Mouse (Mus musculus) heart, embryonic 12.5 days (tissue): ENCODE results near the gene Srm. TPM values are rescaled to one million over a fixed set of nuclear protein-coding genes. Genes with fewer than 3 reads are reported as not detected.

ENCODE experiments used
- ATAC-seq: fragments of 200-750 bp; cut with Nextera tagmentation; 2 replicates; pipeline ENCODE4 v1.8.0; 2017; ENCODE audit warnings: moderate TSS enrichment, moderate library complexity; ENCODE audit not compliant: insufficient number of reproducible peaks, low FRiP score
- H3K27ac ChIP-seq: fragments of 300-500 bp; sonication (generic); 2 replicates; pipeline ENCODE4 v1.5.1; 2016; ENCODE audit warnings: mild to moderate bottlenecking, moderate library complexity; ENCODE audit not compliant: poor library complexity, severe bottlenecking
- H3K27me3 ChIP-seq: fragments of 300-500 bp; sonication (generic); replicated peaks from 2 replicates; pipeline ENCODE4 v1.6.1; 2016; ENCODE audit warnings: mild to moderate bottlenecking, moderate library complexity
- H3K36me3 ChIP-seq: fragments of 300-500 bp; sonication (generic); 2 replicates; pipeline ENCODE4 v1.6.1; 2016; ENCODE audit warnings: mild to moderate bottlenecking, moderate library complexity
- H3K4me1 ChIP-seq: fragments of 300-500 bp; sonication (generic); replicated peaks from 2 replicates; pipeline ENCODE4 v1.6.1; 2016; ENCODE audit warnings: mild to moderate bottlenecking
- H3K4me2 ChIP-seq: fragments of 300-500 bp; sonication (generic); 2 replicates; pipeline ENCODE4 v1.6.1; 2016; ENCODE audit warnings: mild to moderate bottlenecking, moderate library complexity
- H3K4me3 ChIP-seq: fragments of 300-500 bp; sonication (generic); 2 replicates; pipeline ENCODE4 v1.5.1; 2016; ENCODE audit warnings: mild to moderate bottlenecking
- H3K9ac ChIP-seq: fragments of 300-500 bp; sonication (generic); 2 replicates; pipeline ENCODE4 v1.6.1; 2016; ENCODE audit warnings: mild to moderate bottlenecking, moderate library complexity
- H3K9me3 ChIP-seq: fragments of 300-500 bp; sonication (generic); replicated peaks from 2 replicates; pipeline ENCODE4 v1.6.1; 2016; ENCODE audit warnings: mild to moderate bottlenecking, moderate library complexity
- WGBS: fragments of 180-500 bp; shearing (Covaris S2); methylation state at CpG from one replicate; pipeline ENCODE4 v1.1.7; 2016; 5-methylcytosine and 5-hydroxymethylcytosine counted together
- polyA plus RNA-seq: library from polyadenylated mRNA; unstranded; fragments of >200 nt; fragmentation: Nextera tagmentation; extraction: Ambion mirVana; gene quantifications from 2 replicates; pipeline ENCODE4 v1.2.1, GENCODE M21; 2016

Gene Srm
- polyA plus RNA-seq, 1 experiment from 2014 or later: 135 TPM

- H3K27ac ChIP-seq: no peak overlapping the region
- no peak for ATAC-seq
- no peak overlapping the region for H3K4me3 ChIP-seq
- H3K9me3 ChIP-seq: no peaks in the 10 kb centered on the region
- H3K27me3 ChIP-seq: no peaks in the 10 kb centered on the region
- WGBS: 83% methylated on average over 2 of the region's 2 CpGs
- H3K9ac ChIP-seq: no peak overlapping the region
- H3K4me2 ChIP-seq: no peak overlapping the region
- H3K4me1 ChIP-seq: 0 out of 2 replicates have a peak, but pooled peaks cover 3% of the 10 kb centered on the region
- H3K36me3 ChIP-seq: no peaks in the 10 kb centered on the region
Measured at GRCm38 (mm10) chr4:148635309-148635708, 44.0 kb downstream of the Srm start.

DNA sequence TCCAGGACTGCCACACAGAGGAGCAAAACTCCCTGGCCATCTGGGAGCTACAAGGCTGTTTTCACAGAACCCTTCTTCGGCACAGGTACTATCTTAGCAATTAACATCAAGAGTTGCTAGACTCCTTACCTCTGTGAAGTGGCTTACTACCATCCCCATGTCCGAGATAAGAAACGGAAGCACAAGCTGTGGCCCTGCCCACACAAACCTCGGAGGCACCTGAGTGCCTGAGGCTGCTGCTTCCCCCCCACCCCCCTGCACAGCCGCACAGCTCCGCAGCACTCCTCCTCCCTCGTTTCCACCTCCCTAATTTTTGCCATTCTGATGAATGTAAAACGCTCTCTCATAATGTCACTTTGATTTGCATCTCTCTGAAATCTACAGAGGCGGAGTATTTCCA is 47.0 kb downstream of the Srm start:
- no peak for ATAC-seq
- Histone ChIP-seq H3K9me3 (no peaks in the 10 kb centered on the region), H3K27ac (no peak overlapping the region), H3K4me3 (no peak overlapping the region), H3K4me1 (0 out of 2 replicates have a peak, but pooled peaks cover 3% of the 10 kb centered on the region), H3K27me3 (no peaks in the 10 kb centered on the region), H3K9ac (no peak overlapping the region), H3K36me3 (no peaks in the 10 kb centered on the region), H3K4me2 (no peak overlapping the region)
- WGBS: 34% methylated on average over 9 of the region's 9 CpGs

- 84% methylated on average over 2 of the region's 2 CpGs for WGBS
- Histone ChIP-seq H3K9me3 (no peaks in the 10 kb centered on the region), H3K4me1 (peaks cover 10% of the 10 kb centered on the region; the same call in 1 of the 2 replicates), H3K4me3 (no peak overlapping the region), H3K36me3 (no peaks in the 10 kb centered on the region), H3K27me3 (no peaks in the 10 kb centered on the region), H3K9ac (no peak overlapping the region), H3K27ac (no peak overlapping the region), H3K4me2 (no peak overlapping the region)
- ATAC-seq: no peak
Measured at GRCm38 (mm10) chr4:148639455-148639854, 48.2 kb downstream of the Srm start.

GRCm38 (mm10) chr4:148641121-148641520 is 49.8 kb downstream of the Srm start:
- ATAC-seq: no peak
- Histone ChIP-seq H3K4me3 (no peak overlapping the region), H3K27ac (no peak overlapping the region), H3K4me2 (no peak overlapping the region), H3K4me1 (peaks cover 10% of the 10 kb centered on the region; the same call in 1 of the 2 replicates), H3K9me3 (no peaks in the 10 kb centered on the region), H3K36me3 (no peaks in the 10 kb centered on the region), H3K9ac (no peak overlapping the region), H3K27me3 (no peaks in the 10 kb centered on the region)
- 86% methylated on average over 5 of the region's 5 CpGs for WGBS

- Histone ChIP-seq H3K36me3 (no peaks in the 10 kb centered on the region), H3K9ac (no peak within 1 kb of the TSS), H3K9me3 (no peaks in the 10 kb centered on the region), H3K4me3 (peak within 1 kb of the TSS; percentile 11), H3K4me1 (peaks cover 16% of the 10 kb centered on the region; the same call in 1 of the 2 replicates), H3K27ac (no peak within 1 kb of the TSS), H3K27me3 (no peaks in the 10 kb centered on the region), H3K4me2 (peak within 1 kb of the TSS; percentile 48)
- ATAC-seq: no peak
- 57% methylated on average over 15 of the region's 15 CpGs for WGBS
Measured at GRCm38 (mm10) chr4:148643291-148644156, 52.2 kb downstream of the Srm start, which contains the start of gene Gm572. TSS of gene Gm572 (plus strand) at chr4:148643317.

GRCm38 (mm10) chr4:148644157-148644511 is 52.8 kb downstream of the Srm start:
- Histone ChIP-seq H3K4me1 (peaks cover 16% of the 10 kb centered on the region; the same call in 1 of the 2 replicates), H3K4me2 (peak overlapping the region; percentile 48), H3K4me3 (peak overlapping the region; percentile 11), H3K9me3 (no peaks in the 10 kb centered on the region), H3K27ac (no peak overlapping the region), H3K9ac (no peak overlapping the region), H3K27me3 (no peaks in the 10 kb centered on the region), H3K36me3 (no peaks in the 10 kb centered on the region)
- 1% methylated on average over 9 of the region's 9 CpGs for WGBS
- no peak for ATAC-seq

Other genes starting within 250 kb of the Srm start
- 21.6 and 22.3 TPM in 2 replicates for gene Ubiad1, start 146.7 kb upstream of the Srm start, polyA plus RNA-seq
- gene Mtor, start 142.9 kb upstream of the Srm start, polyA plus RNA-seq: 21.8 and 23.1 TPM in 2 replicates
- gene Angptl7, start 91.0 kb upstream of the Srm start, polyA plus RNA-seq: 5.0 and 5.8 TPM in 2 replicates
- 71.3 TPM in 2 replicates for gene Exosc10, start 33.1 kb upstream of the Srm start, polyA plus RNA-seq
- gene Masp2, start 11.1 kb downstream of the Srm start, polyA plus RNA-seq: 0.14 and 0.36 TPM in 2 replicates
- gene Tardbp, start 35.5 kb downstream of the Srm start, polyA plus RNA-seq: 200 and 211 TPM in 2 replicates
- 0.11 and 0.18 TPM in 2 replicates for gene Gm572, start 51.8 kb downstream of the Srm start, polyA plus RNA-seq
- gene Casz1, start 212.9 kb downstream of the Srm start, polyA plus RNA-seq: 23.6 and 26.1 TPM in 2 replicates